Mouse (Mus musculus) kidney, embryonic 15.5 days (tissue): ENCODE data around the gene Tesc. TPM values are rescaled to one million over a fixed set of nuclear protein-coding genes. Genes with fewer than 3 reads are reported as not detected.

Experiments used
- ATAC-seq: fragments of 200-750 bp; cut with Nextera tagmentation; replicated peaks from 2 replicates; pipeline ENCODE4 v1.8.0; 2017; ENCODE audit warnings: moderate TSS enrichment; ENCODE audit not compliant: low FRiP score
- H3K27ac ChIP-seq: fragments of 300-500 bp; sonication (generic); 2 replicates; pipeline ENCODE4 v1.5.1; 2015; ENCODE audit warnings: mild to moderate bottlenecking, inconsistent platforms
- H3K27me3 ChIP-seq: fragments of 300-500 bp; sonication (generic); 2 replicates; pipeline ENCODE4 v1.6.1; 2015; ENCODE audit warnings: inconsistent platforms
- H3K36me3 ChIP-seq: fragments of 300-500 bp; sonication (generic); 2 replicates; pipeline ENCODE4 v1.6.1; 2015; ENCODE audit warnings: inconsistent platforms
- H3K4me1 ChIP-seq: fragments of 300-500 bp; sonication (generic); 2 replicates; pipeline ENCODE4 v1.6.1; 2015; ENCODE audit warnings: inconsistent platforms
- H3K4me2 ChIP-seq: fragments of 300-500 bp; sonication (generic); 2 replicates; pipeline ENCODE4 v1.6.1; 2015; ENCODE audit warnings: moderate library complexity, mild to moderate bottlenecking, inconsistent platforms
- H3K4me3 ChIP-seq: fragments of 300-500 bp; sonication (generic); replicated peaks from 2 replicates; pipeline ENCODE4 v1.5.1; 2015; ENCODE audit warnings: mild to moderate bottlenecking, inconsistent platforms
- H3K9ac ChIP-seq: fragments of 300-500 bp; sonication (generic); 2 replicates; pipeline ENCODE4 v1.6.1; 2015; ENCODE audit warnings: mild to moderate bottlenecking, inconsistent platforms
- H3K9me3 ChIP-seq: fragments of 300-500 bp; sonication (generic); replicated peaks from 2 replicates; pipeline ENCODE4 v1.6.1; 2016; ENCODE audit warnings: inconsistent platforms
- WGBS: fragments of 180-500 bp; shearing (Covaris S2); methylation state at CpG from one replicate; pipeline ENCODE4 v1.1.7; 2015; ENCODE audit warnings: mixed read lengths; 5-methylcytosine and 5-hydroxymethylcytosine counted together
- polyA plus RNA-seq: library from polyadenylated mRNA; unstranded; fragments of >200 nt; fragmentation: Nextera tagmentation; extraction: Ambion mirVana; gene quantifications from 2 replicates; pipeline ENCODE4 v1.2.1, GENCODE M21; 2015

Tesc gene
- polyA plus RNA-seq = 17.1 and 18.6 TPM in 2 replicates

GRCm38 (mm10) chr5:118027698-118028190 is at the start of gene Tesc:
Tesc (plus strand) TSS chr5:118027743.
- peak within 1 kb of the TSS; percentile 54 for H3K9ac ChIP-seq
- peaks cover 37% of the 10 kb centered on the region for H3K4me1 ChIP-seq
- under 1% methylated on average over 54 of the region's 63 CpGs for WGBS
- peak; percentile 13; the same call in 1 of the 2 replicates for ATAC-seq
- H3K36me3 ChIP-seq = no peaks in the 10 kb centered on the region
- H3K4me2 ChIP-seq = peak within 1 kb of the TSS; percentile 100
- H3K9me3 ChIP-seq = no peaks in the 10 kb centered on the region
- peaks cover 61% of the 10 kb centered on the region for H3K27me3 ChIP-seq
- peak within 1 kb of the TSS; percentile 70 for H3K4me3 ChIP-seq
- no peak within 1 kb of the TSS for H3K27ac ChIP-seq

- no peak for ATAC-seq
- peaks cover 39% of the 10 kb centered on the region for H3K36me3 ChIP-seq
- peaks cover 33% of the 10 kb centered on the region for H3K4me1 ChIP-seq
- no peaks in the 10 kb centered on the region for H3K9me3 ChIP-seq
- H3K27ac ChIP-seq = peak overlapping the region; percentile 34
- peak overlapping the region; percentile 94 for H3K9ac ChIP-seq
- no peaks in the 10 kb centered on the region for H3K27me3 ChIP-seq
- peak overlapping the region; percentile 89 for H3K4me2 ChIP-seq
- 40% methylated on average over 17 of the region's 17 CpGs for WGBS
- H3K4me3 ChIP-seq = peak overlapping the region; percentile 99
Observed at GRCm38 (mm10) chr5:117978159-117978697, 49.3 kb upstream of the Tesc start.

DNA sequence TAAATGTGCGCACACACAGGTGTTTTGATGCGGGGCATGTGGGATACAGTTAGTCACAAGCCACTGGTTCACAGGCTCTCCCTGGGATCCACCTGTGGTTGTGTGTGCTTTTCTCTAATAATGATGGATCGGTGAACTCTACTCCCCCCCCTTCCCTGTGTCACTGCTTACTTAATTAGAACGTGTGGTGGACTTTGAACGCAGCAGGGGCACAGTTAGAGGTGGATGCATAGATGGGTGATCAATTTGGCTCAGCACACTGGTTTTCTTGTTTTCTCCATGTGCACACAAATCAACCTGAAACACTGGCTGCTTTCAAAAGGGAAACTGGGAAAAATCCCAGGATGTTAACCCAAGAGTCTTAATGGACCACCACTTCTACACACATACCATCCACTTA is 48.5 kb upstream of the Tesc start:
- Histone ChIP-seq H3K9ac (no peak overlapping the region), H3K27ac (peak overlapping the region; percentile 29; the same call in 1 of the 2 replicates), H3K36me3 (peaks cover 48% of the 10 kb centered on the region), H3K9me3 (no peaks in the 10 kb centered on the region), H3K4me3 (no peak overlapping the region), H3K27me3 (no peaks in the 10 kb centered on the region), H3K4me2 (peak overlapping the region; percentile 89; the same call in 1 of the 2 replicates), H3K4me1 (peaks cover 33% of the 10 kb centered on the region)
- no peak for ATAC-seq
- 62% methylated on average over 5 of the region's 5 CpGs for WGBS

DNA sequence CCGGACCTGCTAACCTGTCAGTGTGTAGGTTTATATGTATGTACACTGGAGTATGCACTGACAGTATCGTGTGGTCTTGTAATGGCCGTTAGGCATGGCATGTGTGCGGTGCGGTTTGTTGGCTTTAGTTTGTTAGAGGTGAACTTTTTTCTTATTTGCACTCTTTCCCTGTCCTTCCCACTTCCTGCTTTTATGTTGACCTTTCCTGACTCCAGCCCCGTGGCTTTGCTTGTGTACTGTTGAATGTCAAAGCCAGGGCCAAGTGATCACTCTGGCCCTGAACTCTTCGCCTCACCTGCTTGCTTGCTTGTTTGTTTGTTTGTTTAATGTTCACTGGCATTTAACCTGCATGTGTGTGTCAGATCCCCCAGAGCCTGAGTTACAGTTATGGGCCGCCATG is 46.6 kb upstream of the Tesc start:
- Histone ChIP-seq H3K4me3 (no peak overlapping the region), H3K9ac (no peak overlapping the region), H3K4me2 (no peak overlapping the region), H3K36me3 (peaks cover 66% of the 10 kb centered on the region), H3K4me1 (peaks cover 33% of the 10 kb centered on the region), H3K27ac (no peak overlapping the region), H3K27me3 (no peaks in the 10 kb centered on the region), H3K9me3 (no peaks in the 10 kb centered on the region)
- 77% methylated on average over 8 of the region's 8 CpGs for WGBS
- no peak for ATAC-seq

- Histone ChIP-seq H3K4me3 (no peak overlapping the region), H3K4me1 (peaks cover 30% of the 10 kb centered on the region), H3K4me2 (no peak overlapping the region), H3K36me3 (peaks cover 77% of the 10 kb centered on the region), H3K9me3 (no peaks in the 10 kb centered on the region), H3K27me3 (no peaks in the 10 kb centered on the region), H3K9ac (no peak overlapping the region), H3K27ac (no peak overlapping the region)
- ATAC-seq = no peak
- 85% methylated on average over 5 of the region's 5 CpGs for WGBS
Observed at GRCm38 (mm10) chr5:117981943-117982342, 45.6 kb upstream of the Tesc start.

- no peak overlapping the region for H3K9ac ChIP-seq
- no peak overlapping the region for H3K4me2 ChIP-seq
- H3K27ac ChIP-seq = no peak overlapping the region
- no peaks in the 10 kb centered on the region for H3K4me1 ChIP-seq
- no peaks in the 10 kb centered on the region for H3K9me3 ChIP-seq
- ATAC-seq = no peak
- H3K36me3 ChIP-seq = peaks cover 100% of the 10 kb centered on the region
- no peaks in the 10 kb centered on the region for H3K27me3 ChIP-seq
- 55% methylated on average over 4 of the region's 4 CpGs for WGBS
- no peak overlapping the region for H3K4me3 ChIP-seq
Observed at GRCm38 (mm10) chr5:117986327-117986726, 41.2 kb upstream of the Tesc start.

DNA sequence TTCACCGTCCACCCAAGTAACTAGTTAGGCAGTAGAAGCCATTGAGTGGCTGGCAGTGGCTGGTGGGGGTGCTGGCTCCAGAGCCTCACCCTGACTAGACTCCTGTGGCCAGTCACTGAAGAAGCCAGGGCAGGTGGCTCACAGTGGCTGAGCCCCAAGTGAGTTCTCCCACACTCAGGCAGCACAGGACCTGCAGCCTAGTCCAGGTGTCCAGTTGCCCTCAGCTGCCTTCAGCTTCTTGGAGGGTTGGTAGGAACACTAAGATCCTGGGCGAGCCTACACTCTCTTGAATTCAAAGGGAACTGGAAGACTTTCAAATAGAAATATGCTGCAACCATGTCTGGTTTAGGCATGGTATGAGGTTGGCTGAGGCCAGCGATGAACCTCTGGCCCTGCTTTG is 39.7 kb upstream of the Tesc start:
- H3K27ac ChIP-seq = no peak overlapping the region
- no peak overlapping the region for H3K4me3 ChIP-seq
- no peaks in the 10 kb centered on the region for H3K9me3 ChIP-seq
- H3K36me3 ChIP-seq = peaks cover 100% of the 10 kb centered on the region
- ATAC-seq = no peak
- no peaks in the 10 kb centered on the region for H3K27me3 ChIP-seq
- H3K4me2 ChIP-seq = no peak overlapping the region
- H3K4me1 ChIP-seq = no peaks in the 10 kb centered on the region
- H3K9ac ChIP-seq = no peak overlapping the region
- WGBS = 90% methylated on average over 3 of the region's 3 CpGs

GRCm38 (mm10) chr5:117988367-117988766 is 39.2 kb upstream of the Tesc start:
- Histone ChIP-seq H3K4me1 (no peaks in the 10 kb centered on the region), H3K27me3 (no peaks in the 10 kb centered on the region), H3K36me3 (peaks cover 100% of the 10 kb centered on the region), H3K4me2 (no peak overlapping the region), H3K9ac (no peak overlapping the region), H3K27ac (no peak overlapping the region), H3K4me3 (no peak overlapping the region), H3K9me3 (no peaks in the 10 kb centered on the region)
- ATAC-seq = no peak
- WGBS = 75% methylated on average over 9 of the region's 9 CpGs

GRCm38 (mm10) chr5:117989773-117990172 is 37.8 kb upstream of the Tesc start:
- no peaks in the 10 kb centered on the region for H3K4me1 ChIP-seq
- H3K27me3 ChIP-seq = no peaks in the 10 kb centered on the region
- H3K9ac ChIP-seq = no peak overlapping the region
- no peak for ATAC-seq
- peaks cover 100% of the 10 kb centered on the region for H3K36me3 ChIP-seq
- no peaks in the 10 kb centered on the region for H3K9me3 ChIP-seq
- WGBS = 85% methylated on average over 6 of the region's 6 CpGs
- H3K4me2 ChIP-seq = no peak overlapping the region
- H3K27ac ChIP-seq = no peak overlapping the region
- no peak overlapping the region for H3K4me3 ChIP-seq

- ATAC-seq = no peak
- 75% methylated on average over 3 of the region's 3 CpGs for WGBS
- H3K36me3 ChIP-seq = peaks cover 100% of the 10 kb centered on the region
- no peaks in the 10 kb centered on the region for H3K9me3 ChIP-seq
- H3K27me3 ChIP-seq = no peaks in the 10 kb centered on the region
- no peak overlapping the region for H3K4me2 ChIP-seq
- H3K27ac ChIP-seq = no peak overlapping the region
- H3K4me3 ChIP-seq = no peak overlapping the region
- H3K9ac ChIP-seq = no peak overlapping the region
- H3K4me1 ChIP-seq = no peaks in the 10 kb centered on the region
Observed at GRCm38 (mm10) chr5:117990957-117991356, 36.6 kb upstream of the Tesc start.

DNA sequence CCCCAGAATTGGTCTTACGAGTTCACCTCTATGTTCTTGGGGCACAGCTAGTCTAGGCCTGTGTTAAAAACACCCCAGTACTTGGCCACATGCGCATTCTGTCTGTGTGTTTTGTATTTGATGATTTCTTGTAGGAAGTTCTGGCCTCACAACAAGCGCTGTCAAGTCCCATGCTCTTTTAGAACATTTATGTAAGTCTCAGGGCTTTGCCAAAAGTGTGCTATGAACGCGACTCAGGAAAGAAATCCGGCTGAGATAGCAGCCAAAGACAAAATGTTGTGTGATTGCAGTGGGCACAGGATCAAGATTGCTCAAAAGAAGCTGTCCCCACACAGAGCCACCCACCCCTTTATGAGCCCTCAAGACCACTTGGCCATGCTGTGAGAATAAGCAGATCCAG is 34.0 kb upstream of the Tesc start:
- Histone ChIP-seq H3K27me3 (no peaks in the 10 kb centered on the region), H3K9me3 (no peaks in the 10 kb centered on the region), H3K4me2 (no peak overlapping the region), H3K4me1 (no peaks in the 10 kb centered on the region), H3K36me3 (peaks cover 100% of the 10 kb centered on the region), H3K27ac (no peak overlapping the region), H3K9ac (no peak overlapping the region), H3K4me3 (no peak overlapping the region)
- WGBS = 89% methylated on average over 6 of the region's 6 CpGs
- ATAC-seq = no peak

DNA sequence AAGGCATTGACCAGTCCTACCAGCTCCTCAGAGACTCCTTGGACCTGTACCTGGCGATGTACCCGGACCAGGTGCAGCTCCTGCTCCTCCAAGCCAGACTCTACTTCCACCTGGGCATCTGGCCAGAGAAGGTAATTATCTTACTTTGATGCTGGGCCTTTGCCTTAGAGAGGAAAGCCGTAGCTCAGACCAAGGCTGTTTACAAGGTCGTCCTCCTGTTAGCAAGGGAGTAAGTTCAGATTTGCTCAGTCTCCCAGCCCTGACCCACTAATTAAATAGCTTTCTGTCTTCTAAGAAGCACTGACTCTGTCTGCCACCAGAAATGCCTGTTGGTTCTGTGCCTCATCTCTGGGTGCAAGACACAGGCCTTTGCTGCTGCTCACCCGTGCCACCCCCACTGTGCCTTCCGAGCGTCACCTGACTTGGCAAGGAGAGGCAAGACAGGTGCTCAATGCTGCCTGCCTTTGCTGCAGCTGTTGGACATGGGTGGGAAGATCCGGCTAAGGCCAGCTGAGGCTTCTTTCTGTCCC is 32.1 kb upstream of the Tesc start:
- no peaks in the 10 kb centered on the region for H3K4me1 ChIP-seq
- peaks cover 100% of the 10 kb centered on the region for H3K36me3 ChIP-seq
- H3K27ac ChIP-seq = no peak overlapping the region
- WGBS = 86% methylated on average over 8 of the region's 8 CpGs
- no peaks in the 10 kb centered on the region for H3K27me3 ChIP-seq
- H3K4me3 ChIP-seq = no peak overlapping the region
- ATAC-seq = no peak
- H3K9me3 ChIP-seq = no peaks in the 10 kb centered on the region
- H3K9ac ChIP-seq = no peak overlapping the region
- H3K4me2 ChIP-seq = no peak overlapping the region

- H3K9me3 ChIP-seq = no peaks in the 10 kb centered on the region
- no peak overlapping the region for H3K4me3 ChIP-seq
- H3K36me3 ChIP-seq = peaks cover 100% of the 10 kb centered on the region
- no peaks in the 10 kb centered on the region for H3K27me3 ChIP-seq
- no peak overlapping the region for H3K27ac ChIP-seq
- H3K9ac ChIP-seq = no peak overlapping the region
- H3K4me2 ChIP-seq = no peak overlapping the region
- no peaks in the 10 kb centered on the region for H3K4me1 ChIP-seq
- WGBS = 86% methylated on average over 6 of the region's 6 CpGs
- no peak for ATAC-seq
Observed at GRCm38 (mm10) chr5:117995911-117996310, 31.6 kb upstream of the Tesc start.
